Mouse (Mus musculus) cerebellum, adult 9-10 months (tissue): ENCODE data around the gene F13a1.

ENCODE experiments used
- DNase-seq: peaks from one replicate; pipeline ENCODE4 v3.0.0; 2022

F13a1 gene

GRCm38 (mm10) chr13:36941891-36942290, 108.2 kb downstream of the F13a1 start:
- no peak for DNase-seq

- DNase-seq: no peak
These were observed 118.0 kb downstream of the F13a1 start for GRCm38 (mm10) chr13:36932066-36932465.

GRCm38 (mm10) chr13:36919737-36920136, 130.3 kb downstream of the F13a1 start:
- no peak for DNase-seq

GRCm38 (mm10) chr13:36903885-36904284, 146.2 kb downstream of the F13a1 start:
- no peak for DNase-seq

GRCm38 (mm10) chr13:36903447-36903846, 146.6 kb downstream of the F13a1 start:
- DNase-seq: no peak

GRCm38 (mm10) chr13:36901603-36902002, 148.4 kb downstream of the F13a1 start:
- DNase-seq: no peak

- DNase-seq: no peak
These were observed 149.0 kb downstream of the F13a1 start for GRCm38 (mm10) chr13:36901016-36901415.

GRCm38 (mm10) chr13:36896061-36896460, 154.0 kb downstream of the F13a1 start:
- DNase-seq: no peak

- no peak for DNase-seq
These were observed 156.3 kb downstream of the F13a1 start for GRCm38 (mm10) chr13:36893762-36894161.

GRCm38 (mm10) chr13:36892216-36892615, 157.8 kb downstream of the F13a1 start:
- no peak for DNase-seq

GRCm38 (mm10) chr13:36885973-36886372, 164.1 kb downstream of the F13a1 start:
- DNase-seq: no peak

GRCm38 (mm10) chr13:36839111-36839510, 210.9 kb downstream of the F13a1 start:
- DNase-seq: no peak
